Mouse (Mus musculus): ENCODE data around the gene Mrpl55. TPM values are rescaled to one million over a fixed set of nuclear protein-coding genes. Genes with fewer than 3 reads are reported as not detected.

Gene Mrpl55
- total and polyA plus RNA-seq, 3 experiments: 68.5 to 75.5 TPM; not detected in 1

- TF ChIP-seq TBP (IDR thresholded peaks at IDR 0.05; ENCODE audit: low read depth, low read length): no peak
- TF ChIP-seq RCOR1 (IDR thresholded peaks at IDR 0.05; ENCODE audit: low read depth, low read length): no peak
- TF ChIP-seq UBTF (IDR thresholded peaks at IDR 0.05; ENCODE audit: borderline replicate concordance, insufficient read depth, low read depth, low read length): no peak
- TF ChIP-seq MYC (IDR thresholded peaks at IDR 0.05; ENCODE audit: low read depth, low read length): no peak
- no peak for TF ChIP-seq USF2 (IDR thresholded peaks at IDR 0.05; ENCODE audit: borderline replicate concordance in 1 of 2, insufficient read depth in 1 of 2, low read depth in 1 of 2, low read length in 2 of 2)
- TF ChIP-seq ZMIZ1 (IDR thresholded peaks at IDR 0.05; ENCODE audit: low read depth, low read length): no peak
- no peak for TF ChIP-seq POLR2A (IDR thresholded peaks at IDR 0.05; ENCODE audit: control insufficient read depth in 1 of 2, insufficient read depth in 1 of 2, low read depth in 1 of 2, low read length in 2 of 2, poor library complexity in 1 of 2)
- no peak for TF ChIP-seq MEF2A (IDR thresholded peaks at IDR 0.05; ENCODE audit: extremely low read depth, insufficient replicate concordance, low read depth, low read length, poor library complexity, severe bottlenecking)
- TF ChIP-seq MAFK (IDR thresholded peaks at IDR 0.05; ENCODE audit: borderline replicate concordance, low read depth, low read length): no peak
- no peak for TF ChIP-seq NRF1 (IDR thresholded peaks at IDR 0.05; ENCODE audit: insufficient read depth, low read depth, low read length, poor library complexity, severe bottlenecking)
- no peak for TF ChIP-seq JUND (IDR thresholded peaks at IDR 0.05; ENCODE audit: low read depth, low read length)
- no peak for TF ChIP-seq BHLHE40 (IDR thresholded peaks at IDR 0.05; ENCODE audit: borderline replicate concordance, low read depth, low read length)
- Histone ChIP-seq H3K79me2 (ENCODE audit: control insufficient read depth, insufficient read depth, low read length, poor library complexity) (no peaks in the 10 kb centered on the region), H3K4me3 (ENCODE audit: control insufficient read depth in 1 of 2, insufficient read depth in 1 of 2, low read depth in 2 of 2, low read length in 2 of 2) (no peak overlapping the region), H3K4me1 (ENCODE audit: control insufficient read depth in 1 of 2, insufficient read depth in 2 of 2, low read length in 2 of 2) (no peaks in the 10 kb centered on the region), H3K36me3 (ENCODE audit: control insufficient read depth in 1 of 2, insufficient read depth in 2 of 2, low read length in 2 of 2) (no peaks in the 10 kb centered on the region), H3K9ac (ENCODE audit: control insufficient read depth, low read depth, low read length, poor library complexity, severe bottlenecking) (no peak overlapping the region), H3K27me3 (ENCODE audit: control insufficient read depth in 1 of 2, insufficient read depth in 2 of 2, low read length in 2 of 2) (peaks cover 18 to 23% of the 10 kb centered on the region in 2 experiments), H3K27ac (ENCODE audit: control insufficient read depth, low read depth, low read length) (no peak overlapping the region), H3K9me3 (replicated peaks; ENCODE audit: insufficient read depth, low read length) (no peaks in the 10 kb centered on the region)
- DNase-seq (ENCODE audit: low read depth, low spot score): no peak
These were observed 37.5 kb downstream of the Mrpl55 start for GRCm38 (mm10) chr11:59239796-59240195.

- Histone ChIP-seq H3K36me3 (ENCODE audit: control insufficient read depth in 1 of 2, insufficient read depth in 2 of 2, low read length in 2 of 2) (no peaks in the 10 kb centered on the region), H3K9me3 (replicated peaks; ENCODE audit: insufficient read depth, low read length) (no peaks in the 10 kb centered on the region), H3K79me2 (ENCODE audit: control insufficient read depth, insufficient read depth, low read length, poor library complexity) (no peaks in the 10 kb centered on the region), H3K4me1 (ENCODE audit: control insufficient read depth in 1 of 2, insufficient read depth in 2 of 2, low read length in 2 of 2) (no peaks in the 10 kb centered on the region), H3K27me3 (ENCODE audit: control insufficient read depth in 1 of 2, insufficient read depth in 2 of 2, low read length in 2 of 2) (peaks cover 21 to 33% of the 10 kb centered on the region in 2 experiments), H3K4me3 (ENCODE audit: control insufficient read depth in 1 of 2, insufficient read depth in 1 of 2, low read depth in 2 of 2, low read length in 2 of 2) (no peak overlapping the region), H3K27ac (ENCODE audit: control insufficient read depth, low read depth, low read length) (no peak overlapping the region), H3K9ac (ENCODE audit: control insufficient read depth, low read depth, low read length, poor library complexity, severe bottlenecking) (no peak overlapping the region)
- no peak for DNase-seq (ENCODE audit: low read depth, low spot score)
- TF ChIP-seq POLR2AphosphoS5 (IDR thresholded peaks at IDR 0.05; ENCODE audit: borderline replicate concordance, low read depth, low read length): no peak
- no peak for TF ChIP-seq NELFE (IDR thresholded peaks at IDR 0.05; ENCODE audit: low read depth, low read length)
These were observed 39.6 kb downstream of the Mrpl55 start for GRCm38 (mm10) chr11:59241841-59242240.
